Mouse (Mus musculus) midbrain, embryonic 16.5 days (tissue): ENCODE results near the gene Sptbn4. TPM values are rescaled to one million over a fixed set of nuclear protein-coding genes. Genes with fewer than 3 reads are reported as not detected.

Source experiments
- ATAC-seq: fragments of 200-750 bp; cut with Nextera tagmentation; 2 replicates; pipeline ENCODE4 v1.8.0; 2017; ENCODE audit warnings: moderate TSS enrichment
- H3K27ac ChIP-seq: fragments of 300-500 bp; sonication (generic); 2 replicates; pipeline ENCODE4 v1.5.1; 2014; ENCODE audit warnings: mild to moderate bottlenecking, low read length, mixed read lengths
- H3K27me3 ChIP-seq: fragments of 300-500 bp; sonication (generic); 2 replicates; pipeline ENCODE4 v1.6.1; 2014; ENCODE audit warnings: low read depth, low read length, mixed read lengths; ENCODE audit not compliant: control insufficient read depth, insufficient read depth
- H3K36me3 ChIP-seq: fragments of 300-500 bp; sonication (generic); 2 replicates; pipeline ENCODE4 v1.6.1; 2014; ENCODE audit warnings: mild to moderate bottlenecking, low read length, moderate library complexity, mixed read lengths; ENCODE audit not compliant: control insufficient read depth, insufficient read depth
- H3K4me1 ChIP-seq: fragments of 300-500 bp; sonication (generic); 2 replicates; pipeline ENCODE4 v1.6.1; 2014; ENCODE audit warnings: mild to moderate bottlenecking, low read length, mixed read lengths; ENCODE audit not compliant: control insufficient read depth, insufficient read depth
- H3K4me2 ChIP-seq: fragments of 300-500 bp; sonication (generic); 2 replicates; pipeline ENCODE4 v1.6.1; 2014; ENCODE audit warnings: mild to moderate bottlenecking, low read length, mixed read lengths
- H3K4me3 ChIP-seq: fragments of 300-500 bp; sonication (generic); 2 replicates; pipeline ENCODE4 v1.5.1; 2014; ENCODE audit warnings: low read depth, mild to moderate bottlenecking, low read length, moderate library complexity, mixed read lengths
- H3K9ac ChIP-seq: fragments of 300-500 bp; sonication (generic); 2 replicates; pipeline ENCODE4 v1.6.1; 2014; ENCODE audit warnings: low read depth, low read length, mixed read lengths
- H3K9me3 ChIP-seq: fragments of 300-500 bp; sonication (generic); replicated peaks from 2 replicates; pipeline ENCODE4 v1.6.1; 2014; ENCODE audit warnings: mild to moderate bottlenecking, low read length, mixed read lengths; ENCODE audit not compliant: control insufficient read depth, poor library complexity, severe bottlenecking
- WGBS: fragments of 180-500 bp; shearing (Covaris S2); extraction: QIAGEN DNeasy Blood & Tissue Kit; methylation state at CpG from one replicate; pipeline ENCODE4 v1.1.7; 2014; 5-methylcytosine and 5-hydroxymethylcytosine counted together
- polyA plus RNA-seq: library from polyadenylated mRNA; unstranded; fragments of >200 nt; fragmentation: Nextera tagmentation; extraction: Ambion mirVana; gene quantifications from 2 replicates; pipeline ENCODE4 v1.2.1, GENCODE M21; 2015

Sptbn4 gene
- polyA plus RNA-seq, 1 experiment from 2014 or later, result 3.1 TPM

- H3K27me3 ChIP-seq, result peaks cover 26% of the 10 kb centered on the region
- peak overlapping the region; percentile 72 for H3K27ac ChIP-seq
- peak overlapping the region; percentile 36 for H3K4me3 ChIP-seq
- H3K4me1 ChIP-seq, result peaks cover 35% of the 10 kb centered on the region
- peak; percentile 26 for ATAC-seq
- H3K36me3 ChIP-seq, result 0 out of 2 replicates have a peak, but pooled peaks cover 3% of the 10 kb centered on the region
- H3K9me3 ChIP-seq, result no peaks in the 10 kb centered on the region
- peak overlapping the region; percentile 53 for H3K4me2 ChIP-seq
- H3K9ac ChIP-seq, result peak overlapping the region; percentile 23
- WGBS, result 53% methylated on average over 4 of the region's 4 CpGs
Measured at GRCm38 (mm10) chr7:27339114-27339513, 108.4 kb downstream of the Sptbn4 start.

GRCm38 (mm10) chr7:27337175-27337853, 110.2 kb downstream of the Sptbn4 start, which contains the start of gene Ltbp4:
Gene Ltbp4, minus strand, starts transcription at chr7:27337692.
- WGBS, result 2% methylated on average over 36 of the region's 36 CpGs

GRCm38 (mm10) chr7:27335928-27336823, 111.3 kb downstream of the Sptbn4 start:
- H3K9me3 ChIP-seq, result no peaks in the 10 kb centered on the region; the same call in 1 of the 2 replicates
- H3K27ac ChIP-seq, result no peak overlapping the region
- ATAC-seq, result peak; percentile 78
- H3K4me2 ChIP-seq, result peak overlapping the region; percentile 60
- WGBS, result 1% methylated on average over 47 of the region's 47 CpGs
- peaks cover 55% of the 10 kb centered on the region for H3K27me3 ChIP-seq
- H3K36me3 ChIP-seq, result no peaks in the 10 kb centered on the region
- peak overlapping the region; percentile 38; the same call in 1 of the 2 replicates for H3K9ac ChIP-seq
- peak overlapping the region; percentile 29 for H3K4me3 ChIP-seq
- peaks cover 52% of the 10 kb centered on the region for H3K4me1 ChIP-seq

More at GRCm38 (mm10) chr7:27337175-27337853, 110.2 kb downstream of the Sptbn4 start, which contains the start of gene Ltbp4:
- no peak for ATAC-seq
- no peak within 1 kb of the TSS for H3K27ac ChIP-seq
- H3K27me3 ChIP-seq, result peaks cover 43% of the 10 kb centered on the region
- H3K9ac ChIP-seq, result peak within 1 kb of the TSS; percentile 53
- H3K9me3 ChIP-seq, result no peaks in the 10 kb centered on the region; the same call in 1 of the 2 replicates
- peak within 1 kb of the TSS; percentile 29 for H3K4me3 ChIP-seq
- H3K36me3 ChIP-seq, result no peaks in the 10 kb centered on the region
- peak within 1 kb of the TSS; percentile 60 for H3K4me2 ChIP-seq
- H3K4me1 ChIP-seq, result peaks cover 51% of the 10 kb centered on the region

GRCm38 (mm10) chr7:27335011-27335720, 112.3 kb downstream of the Sptbn4 start:
- Histone ChIP-seq H3K36me3 (no peaks in the 10 kb centered on the region), H3K4me1 (peaks cover 59% of the 10 kb centered on the region), H3K27me3 (peaks cover 65% of the 10 kb centered on the region), H3K9ac (no peak overlapping the region), H3K4me3 (no peak overlapping the region), H3K27ac (no peak overlapping the region), H3K9me3 (no peaks in the 10 kb centered on the region; the same call in 1 of the 2 replicates), H3K4me2 (no peak overlapping the region)
- WGBS, result 61% methylated on average over 15 of the region's 15 CpGs
- ATAC-seq, result no peak; the same call in 1 of the 2 replicates

- no peak overlapping the region for H3K4me3 ChIP-seq
- ATAC-seq, result no peak
Measured at GRCm38 (mm10) chr7:27334405-27334911, 113.0 kb downstream of the Sptbn4 start.

GRCm38 (mm10) chr7:27333316-27333941, 114.1 kb downstream of the Sptbn4 start:
- peak overlapping the region; percentile 50 for H3K4me3 ChIP-seq
- H3K4me1 ChIP-seq, result peaks cover 49% of the 10 kb centered on the region
- peak overlapping the region; percentile 71 for H3K9ac ChIP-seq
- no peak for ATAC-seq
- H3K4me2 ChIP-seq, result peak overlapping the region; percentile 87
- H3K27me3 ChIP-seq, result peaks cover 82% of the 10 kb centered on the region
- H3K36me3 ChIP-seq, result no peaks in the 10 kb centered on the region
- no peak overlapping the region for H3K27ac ChIP-seq
- H3K9me3 ChIP-seq, result no peaks in the 10 kb centered on the region; the same call in 1 of the 2 replicates
- under 1% methylated on average over 42 of the region's 77 CpGs for WGBS

More at GRCm38 (mm10) chr7:27334405-27334911, 113.0 kb downstream of the Sptbn4 start:
- Histone ChIP-seq H3K9me3 (no peaks in the 10 kb centered on the region; the same call in 1 of the 2 replicates), H3K9ac (no peak overlapping the region), H3K27ac (no peak overlapping the region), H3K27me3 (peaks cover 72% of the 10 kb centered on the region), H3K36me3 (no peaks in the 10 kb centered on the region), H3K4me2 (no peak overlapping the region), H3K4me1 (peaks cover 54% of the 10 kb centered on the region)
- 3% methylated on average over 32 of the region's 32 CpGs for WGBS

GRCm38 (mm10) chr7:27332353-27333199, 114.9 kb downstream of the Sptbn4 start:
- H3K36me3 ChIP-seq, result no peaks in the 10 kb centered on the region
- no peaks in the 10 kb centered on the region; the same call in 1 of the 2 replicates for H3K9me3 ChIP-seq
- under 1% methylated on average over 33 of the region's 39 CpGs for WGBS
- peak overlapping the region; percentile 50 for H3K4me3 ChIP-seq
- no peak for ATAC-seq
- no peak overlapping the region for H3K27ac ChIP-seq
- peaks cover 48% of the 10 kb centered on the region for H3K4me1 ChIP-seq
- H3K4me2 ChIP-seq, result peak overlapping the region; percentile 87
- peaks cover 89% of the 10 kb centered on the region for H3K27me3 ChIP-seq
- peak overlapping the region; percentile 71 for H3K9ac ChIP-seq
